Mouse (Mus musculus) embryonic fibroblast, embryonic 13.5 days (primary cell): ENCODE results near the gene Oxtr. TPM values are rescaled to one million over a fixed set of nuclear protein-coding genes. Genes with fewer than 3 reads are reported as not detected.

Source experiments
- H3K27ac ChIP-seq: 2 replicates; pipeline ENCODE4 v1.5.1; 2012; ENCODE audit warnings: low read length, control low read depth, inconsistent platforms; ENCODE audit not compliant: insufficient read depth
- H3K4me1 ChIP-seq: 2 replicates; pipeline ENCODE4 v1.6.1; 2011; ENCODE audit warnings: low read length; ENCODE audit not compliant: control insufficient read depth, insufficient read depth
- H3K4me3 ChIP-seq: 2 replicates; pipeline ENCODE4 v1.5.1; 2011; ENCODE audit warnings: mild to moderate bottlenecking, control low read depth, low read length; ENCODE audit not compliant: insufficient read depth
- CTCF ChIP-seq: IDR thresholded peaks from 2 replicates; pipeline ENCODE4 v1.5.1; 2011; ENCODE audit warnings: mild to moderate bottlenecking, control low read depth, low read length, moderate library complexity, borderline replicate concordance; ENCODE audit not compliant: insufficient read depth
- POLR2A ChIP-seq: IDR thresholded peaks from 2 replicates; pipeline ENCODE4 v1.6.1; 2011; ENCODE audit warnings: low read depth, mild to moderate bottlenecking, control low read depth, low read length, moderate library complexity
- polyA plus RNA-seq: library from polyadenylated mRNA; stranded (reverse); fragments of >200 nt; gene quantifications from 2 replicates; pipeline ENCODE4 v1.2.4, GENCODE M21; 2011; ENCODE audit warnings: low read depth; ENCODE audit not compliant: missing spikeins, insufficient read length

Oxtr gene
- polyA plus RNA-seq, 1 experiment: not detected

DNA sequence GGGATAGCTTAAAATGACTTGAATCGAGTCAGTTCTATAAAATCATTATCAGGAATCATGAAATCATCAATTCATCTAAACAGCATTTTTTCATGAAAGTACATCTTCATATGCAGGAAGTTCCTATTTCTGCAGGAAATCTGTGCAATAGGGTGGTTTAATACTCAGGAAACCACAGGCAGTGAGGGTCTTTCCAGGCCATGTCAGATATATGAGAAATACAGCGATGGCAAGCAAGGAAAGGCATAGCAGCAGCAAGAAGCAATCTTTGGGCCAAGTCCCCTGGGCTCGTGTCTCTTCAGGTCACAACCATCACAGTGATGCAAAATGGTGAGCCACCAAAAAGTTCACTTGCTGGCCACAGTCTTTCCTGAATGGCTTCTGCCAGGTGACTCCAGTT lies 44.1 kb downstream of the Oxtr start:
- TF ChIP-seq POLR2A: no peak
- no peak for TF ChIP-seq CTCF
- no peak overlapping the region for H3K27ac ChIP-seq
- H3K4me1 ChIP-seq: no peaks in the 10 kb centered on the region
- H3K4me3 ChIP-seq: no peak overlapping the region

DNA sequence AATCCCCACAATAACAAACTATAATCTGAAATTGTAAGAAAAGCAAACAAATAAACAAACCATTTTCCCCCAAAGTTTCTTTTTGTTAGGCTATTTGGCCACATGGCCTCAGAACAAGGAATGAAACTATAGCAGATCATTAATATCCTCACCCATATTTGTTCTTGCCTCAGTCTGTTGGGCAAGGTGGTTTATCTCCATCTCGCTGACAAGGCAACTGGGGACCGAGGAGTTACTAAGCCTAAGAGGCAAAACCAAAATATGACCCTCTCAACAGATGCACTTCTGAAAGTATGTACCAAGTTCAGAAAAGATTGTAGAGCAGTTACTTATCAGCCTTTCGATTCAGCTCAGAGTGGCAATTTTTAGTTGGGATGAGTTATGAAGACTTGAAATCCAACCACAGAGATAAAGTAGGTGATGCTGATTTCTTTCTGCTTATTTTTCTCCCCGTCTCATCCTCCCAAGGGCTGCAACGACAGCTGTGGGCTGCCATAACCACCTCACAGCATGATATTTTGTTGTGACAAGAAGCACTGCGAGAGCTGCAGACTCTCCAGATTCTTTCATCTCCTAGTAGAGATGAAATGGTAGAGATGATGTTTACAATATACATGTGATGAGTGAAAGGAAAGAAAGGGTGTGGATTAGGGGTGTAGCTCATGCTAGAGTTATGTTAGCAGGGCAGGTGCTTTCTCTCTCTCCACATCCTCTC lies 63.6 kb downstream of the Oxtr start:
- no peaks in the 10 kb centered on the region for H3K4me1 ChIP-seq
- TF ChIP-seq CTCF: no peak
- no peak for TF ChIP-seq POLR2A
- no peak overlapping the region for H3K27ac ChIP-seq
- H3K4me3 ChIP-seq: no peak overlapping the region

DNA sequence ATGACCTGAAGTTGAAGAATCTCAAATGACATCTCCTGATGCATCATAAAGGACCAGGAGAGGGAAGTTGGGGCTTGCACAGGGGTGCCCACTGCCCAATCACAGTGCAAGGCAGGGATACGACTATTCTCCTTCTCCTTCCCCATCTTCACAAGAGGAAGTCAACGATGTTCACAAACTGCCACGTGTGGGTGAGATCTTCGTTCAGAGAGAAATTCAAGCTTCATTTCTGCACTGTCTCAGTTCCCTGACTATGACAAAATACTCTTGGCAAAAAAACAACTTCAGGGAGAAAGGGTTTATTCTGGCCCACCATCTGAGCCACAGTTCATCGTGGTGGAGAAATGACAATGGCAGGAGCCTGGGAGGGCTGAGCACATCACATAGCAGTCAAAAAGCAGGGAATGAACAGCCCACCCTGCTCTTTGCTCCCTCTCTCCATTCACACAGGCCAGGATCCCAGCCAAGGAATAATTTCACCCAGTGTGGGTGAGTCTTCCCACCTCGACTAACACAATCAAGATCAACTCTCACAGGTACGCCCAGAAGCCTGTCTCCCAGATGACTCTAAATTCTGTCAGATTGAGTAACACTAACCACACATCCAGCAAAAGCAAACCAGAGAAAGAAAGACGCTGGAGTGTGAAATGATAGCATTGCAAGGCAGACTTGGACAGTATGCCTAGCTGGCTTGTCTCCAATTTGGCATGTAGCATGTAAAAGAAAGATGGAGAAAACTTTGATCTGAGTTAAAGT lies 65.8 kb downstream of the Oxtr start:
- no peak overlapping the region for H3K27ac ChIP-seq
- no peak overlapping the region for H3K4me3 ChIP-seq
- no peaks in the 10 kb centered on the region for H3K4me1 ChIP-seq
- TF ChIP-seq POLR2A (no peak), CTCF (no peak)

Other genes starting within 250 kb of the Oxtr start
- gene Lmcd1, start 216.2 kb downstream of the Oxtr start, polyA plus RNA-seq: 4.1 and 10.2 TPM in 2 replicates
- gene Ssu2, start 101.9 kb downstream of the Oxtr start, polyA plus RNA-seq: not detected in 2 replicates
- 1.2 and 1.3 TPM in 2 replicates for gene Cav3, start 30.4 kb downstream of the Oxtr start, polyA plus RNA-seq
- 26.4 and 32.9 TPM in 2 replicates for gene Rad18, start 206.7 kb upstream of the Oxtr start, polyA plus RNA-seq